Comparison of ENCODE assay signal across 8 mouse cellular contexts in genomic region chr3:116711624-116712435, GRCm38 (mm10). TPM values are rescaled to one million over a fixed set of nuclear protein-coding genes. Genes with fewer than 3 reads are reported as not detected.
DNase-seq lines count a peak whose midpoint lies in the region; ATAC-seq and TF ChIP-seq lines count a peak whose summit lies in the region.

No protein-coding gene starts in this region.

- H3K27ac ChIP-seq in hindbrain, embryonic 14.5 days = peak overlapping the region; percentile 52; the same call in 1 of the 2 replicates

- CTCF ChIA-PET in Patski (lab: Charles Lee) = interaction anchor here (1.1 to 3.9 kb wide), 6 partner anchors 11 to 40 kb away, joined by 3 to 18 read pairs (median 4); no protein-coding TSS in a partner anchor

- WGBS in hindbrain, embryonic 14.5 days = under 1% methylated on average over 71 of the region's 85 CpGs

- TF ChIP-seq CTCF in Patski (IDR thresholded peaks at IDR 0.05) = no peak

- H3K9me3 ChIP-seq in hindbrain, embryonic 14.5 days (ENCODE audit: control insufficient read depth, low read length) = no peaks in the 10 kb centered on the region

- ATAC-seq in Patski = peak; percentile 93
- peak; percentile 89 for ATAC-seq in hindbrain, embryonic 14.5 days (ENCODE audit: low FRiP score)

- in situ Hi-C loops in Patski (cut with MboI; ENCODE audit: low pct_unique_long_range_greater_than_20kb) = no loop called here

- H3K4me1 ChIP-seq in hindbrain, embryonic 14.5 days (replicated peaks; ENCODE audit: control insufficient read depth, insufficient read depth, low read length) = peaks cover 12% of the 10 kb centered on the region

- no peaks in the 10 kb centered on the region for H3K36me3 ChIP-seq in hindbrain, embryonic 14.5 days (replicated peaks; ENCODE audit: control insufficient read depth, insufficient read depth)

- H3K4me3 ChIP-seq in hindbrain, embryonic 14.5 days (replicated peaks; ENCODE audit: low read length) = peak overlapping the region; percentile 95

- POLR2A ChIA-PET in Patski (lab: Charles Lee) = interaction anchor here (1.1 to 2.6 kb wide), 7 partner anchors 8 to 117 kb away, joined by 3 to 11 read pairs (median 6); partner anchors contain the start of genes Mfsd14a and Sass6

- peak overlapping the region; percentile 93 for H3K9ac ChIP-seq in hindbrain, embryonic 14.5 days

- H3K27me3 ChIP-seq in Patski = no peaks in the 10 kb centered on the region
- H3K27me3 ChIP-seq in hindbrain, embryonic 14.5 days (ENCODE audit: control insufficient read depth, insufficient read depth, low read length) = peaks cover 4% of the 10 kb centered on the region; the same call in 1 of the 2 replicates

- peak; percentile 28 for DNase-seq in Patski (ENCODE audit: low read depth, low spot score)
- DNase-seq in cerebellum, postnatal 25 days = peak; percentile 89 to 90
- DNase-seq in frontal cortex, postnatal 25 days (ENCODE audit: low spot score in 2 of 2) = peak; percentile 62 to 68
- DNase-seq in hindbrain, embryonic 14.5 days (ENCODE audit: low spot score) = peak; percentile 69
- peak; percentile 55 for DNase-seq in left cerebral cortex, adult 11 months (ENCODE audit: low spot score)
- peak; percentile 69 for DNase-seq in lung, postnatal 36 days
- DNase-seq in retina, embryonic 14.5 days (ENCODE audit: low spot score) = peak; percentile 71
- peak; percentile 82 for DNase-seq in thymus, postnatal 4 days

- peak overlapping the region; percentile 74 for H3K4me2 ChIP-seq in hindbrain, embryonic 14.5 days (replicated peaks)

RNA-seq across cellular contexts. Expression of gene Slc35a3, which starts 0.8 kb away (rescaled TPM):
- 44.0 TPM for polyA plus RNA-seq in Patski (2021)
- 10.1 and 10.3 TPM in 2 replicates for polyA plus RNA-seq in hindbrain, embryonic 14.5 days (2014; fragmentation: Nextera tagmentation; extraction: Ambion mirVana)

RNA-seq across cellular contexts. Expression of gene Gm43191, which starts 30.8 kb away (rescaled TPM):
- polyA plus RNA-seq in Patski (2021) = 2.6 TPM
- polyA plus RNA-seq in hindbrain, embryonic 14.5 days (2014; fragmentation: Nextera tagmentation; extraction: Ambion mirVana) = not detected in 2 replicates

RNA-seq across cellular contexts. Expression of gene Mfsd14a, which starts 49.4 kb away (rescaled TPM):
- polyA plus RNA-seq in Patski (2021) = 84.1 TPM
- polyA plus RNA-seq in hindbrain, embryonic 14.5 days (2014; fragmentation: Nextera tagmentation; extraction: Ambion mirVana) = 71.2 and 77.0 TPM in 2 replicates

Comparison
In these comparisons a context has a peak if more than half of its experiments do, and no peak if none do; other contexts are left out.
1. Peak in every context shown above with its lines: DNase-seq, ATAC-seq, H3K4me3 ChIP-seq and H3K27ac ChIP-seq.
2. DNase-seq: peak in every context shown above with its lines; median percentile 90 in cerebellum, postnatal 25 days; 82 in thymus, postnatal 4 days; 71 in retina, embryonic 14.5 days; 69 in hindbrain, embryonic 14.5 days; 69 in lung, postnatal 36 days; 65 in frontal cortex, postnatal 25 days; 55 in left cerebral cortex, adult 11 months; 28 in Patski.